Mouse (Mus musculus): Measurements from ENCODE around the gene Usp6nl.

Gene Usp6nl

DNA sequence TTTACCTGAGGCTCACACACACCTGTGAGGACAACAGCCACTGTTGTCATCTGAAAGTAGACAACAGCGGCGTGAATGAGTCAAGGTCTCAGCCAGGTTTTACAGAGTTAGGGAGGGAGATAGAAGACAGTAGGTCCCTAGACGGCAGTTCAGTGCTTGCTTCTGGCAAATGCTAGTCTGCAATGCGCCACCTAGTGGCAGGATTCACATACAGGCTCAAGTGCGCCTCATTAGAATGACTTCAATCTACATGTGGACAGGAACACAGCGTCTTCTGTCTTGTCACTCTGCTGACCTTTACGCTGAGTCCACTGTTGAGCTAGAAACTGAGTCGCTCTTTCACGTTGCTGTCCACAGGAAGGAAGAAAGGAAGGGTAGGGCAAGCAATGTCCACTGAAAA lies 146.7 kb downstream of the Usp6nl start:
- peak; percentile 90 for DNase-seq (ENCODE audit: low read depth, low spot score)

- no peak for DNase-seq (ENCODE audit: low read depth, low spot score)
Measured at GRCm38 (mm10) chr2:6471110-6471611, 148.7 kb downstream of the Usp6nl start.

GRCm38 (mm10) chr2:6473829-6474228 lies 151.4 kb downstream of the Usp6nl start:
- peak; percentile 30 for DNase-seq (ENCODE audit: low read depth, low spot score)

DNA sequence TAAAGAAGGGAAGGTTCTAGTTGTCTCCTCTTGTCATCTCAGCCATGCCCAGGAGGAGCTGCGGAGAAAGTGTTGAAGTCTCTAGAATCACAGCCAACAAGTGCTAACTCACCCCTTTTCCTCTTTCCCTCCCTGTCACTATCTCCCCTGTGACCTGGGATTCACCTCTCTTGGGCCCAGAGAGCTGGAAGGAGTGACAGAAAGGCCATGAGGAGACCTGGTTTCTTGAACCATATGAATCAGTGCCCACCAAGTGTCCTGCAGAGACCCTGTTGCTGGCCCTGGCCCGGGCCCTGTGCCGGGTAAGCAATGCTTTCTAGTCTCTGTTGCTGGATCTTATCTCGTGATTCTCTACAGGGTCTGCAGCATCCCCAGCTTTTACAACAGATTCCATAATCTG lies 155.4 kb downstream of the Usp6nl start:
- no peak for DNase-seq (ENCODE audit: low read depth, low spot score)

DNA sequence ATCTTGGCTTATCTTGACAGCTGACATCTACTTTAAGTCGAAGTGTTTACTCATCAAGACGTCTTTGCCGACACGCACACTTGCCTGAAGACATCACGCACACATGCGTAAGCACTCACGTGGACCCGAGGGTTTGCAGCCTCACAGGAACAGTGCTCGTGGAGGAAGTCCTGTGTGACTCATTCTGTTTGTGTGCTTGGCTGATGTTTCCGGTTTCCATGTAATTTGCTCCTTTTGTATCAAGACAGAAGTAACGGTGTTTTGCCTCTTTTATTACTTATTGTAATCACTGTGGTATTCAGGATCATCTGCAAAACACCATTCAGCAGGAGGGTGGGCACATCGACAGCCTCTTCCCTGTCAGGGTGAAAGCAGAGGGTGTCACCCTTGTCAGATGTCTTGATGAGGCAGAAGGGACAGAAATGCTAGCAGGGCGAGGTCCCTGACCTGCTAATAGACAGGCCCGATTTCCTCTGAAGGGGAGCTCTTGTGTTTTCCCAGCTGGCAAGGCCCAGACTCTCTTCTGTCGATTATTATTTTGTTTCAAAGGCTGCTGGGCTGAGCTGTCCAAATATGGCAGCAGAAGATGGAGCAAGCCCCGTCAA lies 156.0 kb downstream of the Usp6nl start:
- DNase-seq (ENCODE audit: low read depth, low spot score), result peak; percentile 92

- DNase-seq (ENCODE audit: low read depth, low spot score), result peak; percentile 38
Measured at GRCm38 (mm10) chr2:6478966-6479391, 156.5 kb downstream of the Usp6nl start.

DNA sequence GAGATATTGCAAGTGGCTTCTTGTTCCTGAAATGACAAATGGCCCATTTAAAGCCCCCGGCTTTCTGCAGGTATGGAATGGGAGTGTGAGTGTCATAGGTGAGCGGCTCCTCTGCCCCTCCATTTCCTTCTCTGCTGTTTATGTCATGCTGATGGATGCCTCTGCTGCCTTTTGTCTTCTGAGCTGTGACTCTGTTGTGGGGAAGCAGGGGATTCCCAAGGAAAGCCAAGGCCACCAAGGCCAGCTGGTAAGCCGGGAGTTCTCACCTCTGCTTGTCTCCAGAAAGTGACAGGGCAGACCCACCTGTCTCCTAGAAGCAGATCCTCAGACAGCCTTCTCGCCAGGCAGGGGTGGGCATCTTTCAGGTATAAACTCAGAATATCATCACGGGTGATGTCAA lies 157.2 kb downstream of the Usp6nl start:
- DNase-seq (ENCODE audit: low read depth, low spot score), result peak; percentile 35

DNA sequence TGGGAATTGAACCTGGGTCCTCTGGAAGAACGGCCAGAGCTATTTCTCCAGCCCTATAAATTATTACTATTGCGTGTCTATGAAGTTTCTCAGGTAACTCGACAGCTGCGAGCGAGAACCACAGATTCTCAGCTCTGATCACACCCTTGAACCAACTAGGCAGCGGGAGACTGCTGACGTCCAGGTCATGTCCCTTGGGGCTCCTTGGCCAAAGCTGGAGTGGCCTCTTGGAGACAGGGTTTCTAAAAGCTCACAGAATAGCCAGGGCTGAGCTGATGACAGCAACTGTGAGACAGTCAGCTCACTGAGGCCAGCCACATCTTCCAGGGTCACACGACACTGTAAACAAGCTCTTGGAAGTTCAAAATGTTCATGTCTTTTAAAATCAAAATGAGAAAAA lies 159.5 kb downstream of the Usp6nl start:
- no peak for DNase-seq (ENCODE audit: low read depth, low spot score)

- DNase-seq (ENCODE audit: low read depth, low spot score), result no peak
Measured at GRCm38 (mm10) chr2:6482411-6482810, 159.9 kb downstream of the Usp6nl start.

GRCm38 (mm10) chr2:6483081-6483992 lies 160.9 kb downstream of the Usp6nl start:
- DNase-seq (ENCODE audit: low read depth, low spot score), result no peak

GRCm38 (mm10) chr2:6484179-6484578 lies 161.7 kb downstream of the Usp6nl start:
- no peak for DNase-seq (ENCODE audit: low read depth, low spot score)

GRCm38 (mm10) chr2:6487566-6488488 lies 165.4 kb downstream of the Usp6nl start:
- DNase-seq (ENCODE audit: low read depth, low spot score), result no peak

DNA sequence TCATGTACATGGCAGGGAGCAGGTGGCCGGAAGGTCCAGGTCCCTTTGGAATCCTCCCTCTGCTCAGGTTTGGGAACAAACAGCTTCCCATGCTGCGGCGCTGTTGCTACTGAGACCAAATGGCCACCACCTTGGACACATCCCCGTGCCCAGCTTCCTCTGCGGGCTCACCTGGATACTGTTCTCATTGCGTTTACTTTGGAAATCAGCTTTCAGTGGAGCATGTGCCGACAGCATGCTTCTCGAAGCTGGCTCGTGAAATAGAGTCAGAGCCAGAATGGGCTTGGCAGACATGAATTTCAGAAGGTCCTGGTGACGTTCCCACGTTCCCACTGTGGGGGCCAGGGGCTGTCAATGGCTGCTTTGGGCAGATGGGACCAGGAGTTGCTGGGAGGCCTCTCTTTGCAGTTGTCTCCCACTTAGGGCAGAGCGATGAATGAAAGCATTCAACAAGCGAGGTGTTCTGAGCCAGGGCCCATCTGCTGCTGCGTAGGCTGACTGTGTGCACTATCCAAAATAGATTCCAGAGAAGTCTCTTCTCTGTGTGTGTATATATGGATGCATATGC lies 166.1 kb downstream of the Usp6nl start:
- no peak for DNase-seq (ENCODE audit: low read depth, low spot score)

GRCm38 (mm10) chr2:6490076-6490475 lies 167.6 kb downstream of the Usp6nl start:
- DNase-seq (ENCODE audit: low read depth, low spot score), result no peak

DNA sequence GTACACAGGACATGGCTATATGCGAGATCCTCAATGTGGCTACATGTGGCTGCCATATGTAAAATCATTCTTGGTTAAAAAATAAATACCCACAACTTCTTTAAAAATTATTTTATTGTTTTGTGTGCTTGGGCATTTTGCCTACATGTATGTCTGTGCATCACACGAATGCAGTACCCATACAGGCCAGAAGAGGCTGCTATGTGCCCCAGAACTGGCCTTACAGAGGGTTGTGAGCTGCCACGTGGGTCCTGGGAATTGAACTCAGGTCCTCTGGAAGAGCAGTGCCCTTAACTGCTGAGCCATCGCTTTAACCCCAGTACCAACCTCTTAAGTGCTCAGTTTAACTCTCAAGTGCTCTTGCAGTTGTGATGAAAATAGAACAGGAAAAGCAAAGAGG lies 168.4 kb downstream of the Usp6nl start:
- peak; percentile 22 for DNase-seq (ENCODE audit: low read depth, low spot score)

GRCm38 (mm10) chr2:6493886-6494285 lies 171.4 kb downstream of the Usp6nl start:
- DNase-seq (ENCODE audit: low read depth, low spot score), result no peak

Measured in CD4-positive, CD25-positive, alpha-beta regulatory T cell, adult 2 months (primary cell).